Mouse (Mus musculus) myocyte (in vitro differentiated cells): ENCODE data around the gene Tprn. TPM values are rescaled to one million over a fixed set of nuclear protein-coding genes. Genes with fewer than 3 reads are reported as not detected.

Source experiments
- H3K27me3 ChIP-seq: one replicate; pipeline ENCODE4 v1.6.1; 2011; ENCODE audit not compliant: control insufficient read depth, insufficient read depth, insufficient read length
- H3K36me3 ChIP-seq: one replicate; pipeline ENCODE4 v1.6.1; 2011; ENCODE audit not compliant: control insufficient read depth, insufficient read depth
- H3K4me2 ChIP-seq: one replicate; pipeline ENCODE4 v1.6.1; 2011; ENCODE audit warnings: low read depth, control low read depth
- H3K4me3 ChIP-seq: one replicate; pipeline ENCODE4 v1.5.1; 2011; ENCODE audit warnings: mild to moderate bottlenecking, control low read depth, moderate library complexity
- H3K79me2 ChIP-seq: one replicate; pipeline ENCODE4 v1.6.1; 2011; ENCODE audit not compliant: control insufficient read depth, insufficient read depth
- H3ac ChIP-seq: one replicate; pipeline ENCODE4 v1.6.1; 2011; ENCODE audit not compliant: control insufficient read depth, insufficient read length
- CEBPB ChIP-seq: IDR thresholded peaks from 2 replicates; pipeline ENCODE4 v1.6.1; 2011; ENCODE audit warnings: mild to moderate bottlenecking, moderate library complexity; ENCODE audit not compliant: poor library complexity, insufficient read depth, severe bottlenecking
- E2F4 ChIP-seq: IDR thresholded peaks from one replicate; pipeline ENCODE4 v1.6.1; 2011; ENCODE audit warnings: mild to moderate bottlenecking, control low read depth, moderate library complexity; ENCODE audit not compliant: insufficient read depth
- MAX ChIP-seq: IDR thresholded peaks from one replicate; pipeline ENCODE4 v1.6.1; 2011; ENCODE audit warnings: low read depth, mild to moderate bottlenecking, control low read depth
- MYOD1 ChIP-seq, 3 experiments: IDR thresholded peaks; one replicate each; pipeline ENCODE4 v1.6.1; 2011; ENCODE audit warnings: control low read depth in 2 of 3, low read depth in 2 of 3, mild to moderate bottlenecking in 2 of 3, moderate library complexity in 1 of 3; ENCODE audit not compliant: insufficient read length in 2 of 3, control insufficient read depth in 1 of 3
- MYOG ChIP-seq, 3 experiments: IDR thresholded peaks; one replicate each; pipeline ENCODE4 v1.6.1; 2011; ENCODE audit warnings: control low read depth in 2 of 3, low read depth in 2 of 3, mild to moderate bottlenecking in 2 of 3; ENCODE audit not compliant: insufficient read length in 2 of 3, control insufficient read depth in 1 of 3, insufficient read depth in 1 of 3
- POLR2A ChIP-seq: IDR thresholded peaks from one replicate; pipeline ENCODE4 v1.6.1; 2011; ENCODE audit warnings: low read depth, mild to moderate bottlenecking, control low read depth, moderate library complexity; ENCODE audit not compliant: insufficient read length
- POLR2AphosphoS2 ChIP-seq: IDR thresholded peaks from one replicate; pipeline ENCODE4 v1.6.1; 2011; ENCODE audit warnings: low read depth, control low read depth; ENCODE audit not compliant: insufficient read length
- REST ChIP-seq: IDR thresholded peaks from one replicate; pipeline ENCODE4 v1.6.1; 2011; ENCODE audit warnings: mild to moderate bottlenecking, control low read depth, moderate library complexity; ENCODE audit not compliant: insufficient read depth, insufficient read length
- SRF ChIP-seq: IDR thresholded peaks from one replicate; pipeline ENCODE4 v1.6.1; 2011; ENCODE audit warnings: low read depth; ENCODE audit not compliant: control insufficient read depth, insufficient read length
- TCF12 ChIP-seq: IDR thresholded peaks from one replicate; pipeline ENCODE4 v1.6.1; 2011; ENCODE audit warnings: mild to moderate bottlenecking, control low read depth; ENCODE audit not compliant: poor library complexity, insufficient read depth, severe bottlenecking
- TCF3 ChIP-seq: IDR thresholded peaks from one replicate; pipeline ENCODE4 v1.6.1; 2011; ENCODE audit warnings: low read depth, control low read depth; ENCODE audit not compliant: insufficient read length
- USF1 ChIP-seq: IDR thresholded peaks from one replicate; pipeline ENCODE4 v1.6.1; 2011; ENCODE audit warnings: low read depth, mild to moderate bottlenecking, control low read depth, moderate library complexity
- polyA plus RNA-seq: library from polyadenylated mRNA; unstranded; fragments of >200 nt; fragmentation: generic; extraction: Trizol; gene quantifications from one replicate; pipeline ENCODE4 v1.2.1, GENCODE M21; 2012; ENCODE audit warnings: missing spikeins

Gene Tprn
- polyA plus RNA-seq, 1 experiment, result 5.5 TPM

DNA sequence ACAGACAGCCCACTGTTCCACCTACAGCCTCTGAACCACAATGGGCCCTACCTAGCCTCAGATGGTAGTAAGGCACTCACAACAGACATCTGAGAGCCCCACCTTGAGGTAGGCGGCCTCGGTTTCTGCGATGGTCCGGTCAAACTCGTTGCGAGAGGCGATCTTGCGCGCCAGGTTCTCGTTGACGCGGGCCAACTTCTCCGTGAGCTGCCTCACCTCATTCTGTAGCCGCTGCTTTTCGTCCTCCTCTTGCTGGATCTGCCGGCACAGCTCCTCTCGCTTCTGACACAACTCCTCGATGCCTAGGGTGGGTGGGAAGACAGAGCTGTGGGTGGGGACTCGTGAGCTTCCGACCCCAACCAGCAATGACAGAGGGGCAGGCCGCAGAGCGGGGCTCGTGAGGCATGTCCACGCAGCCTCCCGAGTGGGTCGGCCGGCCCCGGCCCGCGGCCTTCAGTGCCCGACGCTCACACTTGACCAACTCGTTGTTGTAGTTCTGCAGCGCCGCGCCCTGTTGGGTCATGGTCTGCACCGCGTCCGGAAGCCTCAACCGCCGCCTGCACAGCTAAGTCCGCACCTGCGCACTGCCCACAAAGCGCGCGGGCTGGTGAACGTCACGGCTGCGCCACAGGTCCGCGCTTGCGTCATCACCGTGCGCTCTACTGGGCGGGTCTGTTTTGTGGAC is 9.6 kb downstream of the Tprn start, which contains the start of the genes Ssna1 and Anapc2:
Gene Ssna1 (minus strand): TSS at position 612 of the 685 bp plus-strand sequence.
Gene Anapc2 (plus strand): TSS at position 652 of the 685 bp plus-strand sequence.
- peaks cover 45% of the 10 kb centered on the region for H3K79me2 ChIP-seq
- H3K4me2 ChIP-seq, result peak within 1 kb of the TSS; percentile 93
- TF ChIP-seq POLR2A (peak; percentile 95), USF1 (no peak), E2F4 (peak; percentile 8), MYOG (IDR thresholded peaks at IDR 0.05; ENCODE audit: control insufficient read depth in 1 of 3, insufficient read depth in 1 of 3, insufficient read length in 2 of 3, low read depth in 2 of 3) (peak in 2 of 3 experiments; percentile 74 to 81), TCF3 (no peak), SRF (peak; percentile 94), POLR2AphosphoS2 (peak; percentile 98), MYOD1 (IDR thresholded peaks at IDR 0.05; ENCODE audit: control insufficient read depth in 1 of 3, insufficient read length in 2 of 3, low read depth in 2 of 3) (peak in 2 of 3 experiments; percentile 65 to 82), MAX (no peak), REST (no peak), TCF12 (no peak), CEBPB (0 out of 2 replicates have a peak, but pooled peaks have one; percentile 18)
- no peaks in the 10 kb centered on the region for H3K27me3 ChIP-seq
- peak within 1 kb of the TSS; percentile 90 for H3K4me3 ChIP-seq
- H3K36me3 ChIP-seq, result peaks cover 10% of the 10 kb centered on the region
- H3ac ChIP-seq, result peak within 1 kb of the TSS; percentile 52

DNA sequence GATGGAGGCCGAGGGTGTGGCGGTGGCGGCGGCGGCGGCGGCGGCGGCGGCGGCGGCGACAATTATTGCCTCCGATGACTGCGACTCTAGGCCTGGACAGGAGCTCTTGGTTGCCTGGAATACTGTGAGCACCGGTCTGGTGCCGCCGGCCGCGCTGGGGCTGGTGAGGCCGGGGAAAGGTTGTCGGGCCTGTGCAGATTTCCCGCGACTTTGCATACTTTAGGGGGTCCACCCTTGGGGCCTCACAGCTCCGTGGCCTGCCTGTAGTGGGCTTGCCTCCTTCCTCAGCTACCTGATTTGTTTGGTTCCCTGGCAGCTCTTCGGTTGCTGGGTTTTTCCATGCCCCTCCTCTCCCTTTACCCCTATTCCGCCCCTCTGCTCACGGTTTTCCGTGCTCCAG is 10.1 kb downstream of the Tprn start:
- Histone ChIP-seq H3K27me3 (no peaks in the 10 kb centered on the region), H3K79me2 (peaks cover 45% of the 10 kb centered on the region), H3K4me3 (peak overlapping the region; percentile 90), H3K36me3 (peaks cover 12% of the 10 kb centered on the region), H3K4me2 (peak overlapping the region; percentile 81), H3ac (peak overlapping the region; percentile 52)
- TF ChIP-seq MAX (no peak), MYOD1 (IDR thresholded peaks at IDR 0.05; ENCODE audit: control insufficient read depth in 1 of 3, insufficient read length in 2 of 3, low read depth in 2 of 3) (no peak), REST (no peak), E2F4 (no peak), CEBPB (no peak), TCF3 (no peak)

DNA sequence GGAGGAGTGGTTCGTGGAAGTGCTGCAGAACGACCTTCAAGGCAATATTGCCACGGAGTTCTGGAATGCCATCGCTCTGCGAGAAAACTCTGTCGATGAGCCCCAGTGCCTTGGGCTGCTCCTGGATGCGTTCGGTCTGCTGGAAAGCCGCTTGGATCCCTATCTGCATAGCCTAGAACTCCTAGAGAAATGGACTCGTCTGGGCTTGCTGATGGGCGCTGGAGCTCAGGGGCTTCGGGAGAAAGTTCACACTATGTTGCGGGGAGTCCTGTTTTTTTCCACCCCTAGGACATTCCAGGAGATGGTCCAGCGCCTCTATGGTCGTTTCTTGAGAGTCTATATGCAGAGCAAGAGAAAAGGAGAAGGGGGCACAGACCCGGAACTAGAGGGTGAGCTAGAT is 10.6 kb downstream of the Tprn start:
- TF ChIP-seq MYOG (IDR thresholded peaks at IDR 0.05; ENCODE audit: control insufficient read depth in 1 of 3, insufficient read depth in 1 of 3, insufficient read length in 2 of 3, low read depth in 2 of 3) (no peak), E2F4 (no peak), MAX (no peak), SRF (no peak), MYOD1 (IDR thresholded peaks at IDR 0.05; ENCODE audit: control insufficient read depth in 1 of 3, insufficient read length in 2 of 3, low read depth in 2 of 3) (no peak), USF1 (no peak), POLR2A (no peak), CEBPB (no peak), TCF3 (no peak), REST (no peak), TCF12 (no peak), POLR2AphosphoS2 (no peak)
- no peaks in the 10 kb centered on the region for H3K27me3 ChIP-seq
- H3ac ChIP-seq, result peak overlapping the region; percentile 52
- peak overlapping the region; percentile 81 for H3K4me2 ChIP-seq
- peaks cover 17% of the 10 kb centered on the region for H3K36me3 ChIP-seq
- H3K4me3 ChIP-seq, result peak overlapping the region; percentile 90
- H3K79me2 ChIP-seq, result peaks cover 45% of the 10 kb centered on the region

DNA sequence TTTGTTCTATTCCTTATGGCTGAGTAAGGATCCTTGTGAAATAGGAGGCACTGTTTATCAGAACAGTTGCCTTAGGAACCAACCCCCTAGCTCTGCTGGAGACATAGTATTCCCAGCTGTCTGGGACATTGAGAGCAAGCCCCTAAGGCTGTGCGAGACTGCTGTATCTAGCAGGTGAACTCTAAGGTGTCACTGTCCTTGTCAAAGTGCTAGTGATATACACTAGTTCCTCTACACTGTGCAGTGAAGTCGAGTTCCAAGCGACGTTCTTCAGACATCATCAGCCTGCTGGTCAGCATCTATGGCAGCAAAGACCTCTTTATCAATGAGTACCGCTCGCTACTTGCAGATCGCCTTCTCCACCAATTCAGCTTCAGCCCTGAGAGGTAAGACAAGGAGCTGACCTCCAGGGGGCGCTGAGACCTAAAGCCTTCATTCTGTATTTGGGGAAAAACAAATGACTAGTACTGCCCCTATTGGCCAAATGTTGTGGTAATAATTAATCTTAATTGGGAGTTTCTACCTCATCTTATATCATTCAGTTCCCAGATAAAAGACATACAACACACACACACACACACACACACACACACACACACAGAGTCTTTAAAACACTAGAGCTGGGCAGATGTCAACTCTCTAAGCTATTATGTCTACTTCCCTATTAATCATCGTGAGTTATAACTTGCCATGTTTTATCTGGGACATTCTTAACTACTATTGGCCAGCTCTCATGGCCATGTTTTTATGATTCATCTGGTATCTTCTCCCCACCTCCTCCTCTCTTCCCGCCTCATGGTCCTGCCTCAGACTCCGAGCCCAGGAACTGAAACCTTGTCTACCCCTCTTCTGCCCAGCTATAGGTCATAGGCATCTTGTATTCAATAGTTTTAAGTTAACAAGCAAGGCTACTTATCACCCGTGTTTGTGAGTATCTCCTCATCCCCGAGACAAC is 16.8 kb downstream of the Tprn start:
- Histone ChIP-seq H3K27me3 (no peaks in the 10 kb centered on the region), H3K36me3 (peaks cover 47% of the 10 kb centered on the region), H3K4me3 (no peak overlapping the region), H3ac (no peak overlapping the region), H3K4me2 (no peak overlapping the region), H3K79me2 (peaks cover 8% of the 10 kb centered on the region)
- TF ChIP-seq MYOD1 (IDR thresholded peaks at IDR 0.05; ENCODE audit: control insufficient read depth in 1 of 3, insufficient read length in 2 of 3, low read depth in 2 of 3) (no peak), USF1 (no peak), REST (no peak), POLR2A (no peak), MAX (no peak), E2F4 (no peak), MYOG (IDR thresholded peaks at IDR 0.05; ENCODE audit: control insufficient read depth in 1 of 3, insufficient read depth in 1 of 3, insufficient read length in 2 of 3, low read depth in 2 of 3) (no peak), CEBPB (no peak), TCF3 (no peak), SRF (no peak), POLR2AphosphoS2 (no peak), TCF12 (no peak)
